Mouse (Mus musculus): ENCODE measurements at regions not wholly inside any gene's neighbourhood (a gene's known extent, or its start where the extent isn't known, plus 50 kb on each side); places are given as distances from the start of the nearest gene placed in this dataset.

DNA sequence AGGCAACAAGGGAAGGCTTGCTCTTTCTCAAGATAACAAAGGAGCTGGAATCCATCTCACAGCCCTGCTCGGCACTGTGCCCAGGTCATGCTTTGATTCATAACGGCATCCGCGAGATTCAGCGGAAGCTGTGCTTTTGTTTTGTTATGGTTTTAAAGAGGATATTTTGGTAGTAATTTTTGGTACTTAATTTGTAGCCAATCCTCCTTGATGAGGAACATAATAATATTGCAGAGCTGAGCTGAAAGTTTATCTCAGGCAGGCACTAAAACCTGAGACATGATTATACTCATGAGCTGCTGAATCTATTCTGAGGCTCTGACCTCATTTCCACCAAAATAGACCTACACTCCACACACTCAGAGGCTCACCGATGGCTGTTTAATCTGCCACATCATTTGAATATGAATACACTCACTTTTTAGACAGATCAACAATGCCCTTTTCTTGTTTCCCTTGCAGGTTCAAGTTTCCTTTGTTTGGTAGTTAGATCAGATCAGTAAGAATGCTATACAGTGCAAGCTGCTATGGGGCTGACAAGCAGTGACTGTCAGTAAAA lies 518.5 kb downstream of the Ptprc start:
- H3K27me3 ChIP-seq (ENCODE audit: control insufficient read depth in 1 of 2, insufficient read depth in 2 of 2, low read length in 2 of 2), result no peaks in the 10 kb centered on the region
- H3K9me3 ChIP-seq (replicated peaks; ENCODE audit: insufficient read depth, low read length), result no peaks in the 10 kb centered on the region
- H3K9ac ChIP-seq (ENCODE audit: control insufficient read depth, low read depth, low read length, poor library complexity, severe bottlenecking), result no peak overlapping the region
- no peak for DNase-seq (ENCODE audit: low read depth, low spot score)
- no peak for TF ChIP-seq POLR2AphosphoS5 (IDR thresholded peaks at IDR 0.05; ENCODE audit: borderline replicate concordance, low read depth, low read length)
- TF ChIP-seq RCOR1 (IDR thresholded peaks at IDR 0.05; ENCODE audit: low read depth, low read length), result no peak
- TF ChIP-seq ZC3H11A (IDR thresholded peaks at IDR 0.05; ENCODE audit: low read depth, low read length), result no peak
- no peak for TF ChIP-seq TBP (IDR thresholded peaks at IDR 0.05; ENCODE audit: low read depth, low read length)
- no peaks in the 10 kb centered on the region for H3K36me3 ChIP-seq (ENCODE audit: control insufficient read depth in 1 of 2, insufficient read depth in 2 of 2, low read length in 2 of 2)
- no peaks in the 10 kb centered on the region for H3K79me2 ChIP-seq (ENCODE audit: control insufficient read depth, insufficient read depth, low read length, poor library complexity)
- H3K4me1 ChIP-seq (ENCODE audit: control insufficient read depth in 1 of 2, insufficient read depth in 2 of 2, low read length in 2 of 2), result no peaks in the 10 kb centered on the region
- no peak overlapping the region for H3K4me3 ChIP-seq (ENCODE audit: control insufficient read depth in 1 of 2, insufficient read depth in 1 of 2, low read depth in 2 of 2, low read length in 2 of 2)
- no peak overlapping the region for H3K27ac ChIP-seq (ENCODE audit: control insufficient read depth, low read depth, low read length)

DNA sequence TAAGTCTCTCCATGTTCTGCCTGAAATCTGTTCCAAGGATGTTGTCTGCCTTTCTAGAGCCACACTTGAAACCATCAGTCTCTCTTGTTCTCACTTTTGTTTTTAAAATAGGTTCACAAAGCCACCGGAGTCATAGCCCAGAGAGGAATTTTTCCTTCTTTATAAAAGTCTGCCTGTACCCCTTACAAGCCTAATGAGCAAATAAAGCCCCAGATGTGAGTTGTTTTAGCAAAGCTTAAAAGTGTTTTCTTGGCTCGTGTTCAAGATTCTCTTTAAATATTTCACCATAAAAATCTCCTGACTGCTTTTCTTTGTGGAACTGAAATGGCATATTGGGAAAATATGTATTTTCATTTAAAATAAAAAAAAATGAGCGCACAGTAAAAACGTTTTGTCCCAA lies 521.3 kb downstream of the Ptprc start:
- no peaks in the 10 kb centered on the region for H3K4me1 ChIP-seq (ENCODE audit: control insufficient read depth in 1 of 2, insufficient read depth in 2 of 2, low read length in 2 of 2)
- DNase-seq (ENCODE audit: low read depth, low spot score), result no peak
- H3K4me3 ChIP-seq (ENCODE audit: control insufficient read depth in 1 of 2, insufficient read depth in 1 of 2, low read depth in 2 of 2, low read length in 2 of 2), result no peak overlapping the region
- no peak for TF ChIP-seq NELFE (IDR thresholded peaks at IDR 0.05; ENCODE audit: low read depth, low read length)
- no peak for TF ChIP-seq RAD21 (IDR thresholded peaks at IDR 0.05; ENCODE audit: low read depth, low read length)
- no peak for TF ChIP-seq ELF1 (IDR thresholded peaks at IDR 0.05; ENCODE audit: low read depth, low read length)
- no peaks in the 10 kb centered on the region for H3K79me2 ChIP-seq (ENCODE audit: control insufficient read depth, insufficient read depth, low read length, poor library complexity)
- H3K9ac ChIP-seq (ENCODE audit: control insufficient read depth, low read depth, low read length, poor library complexity, severe bottlenecking), result no peak overlapping the region
- H3K36me3 ChIP-seq (ENCODE audit: control insufficient read depth in 1 of 2, insufficient read depth in 2 of 2, low read length in 2 of 2), result no peaks in the 10 kb centered on the region
- H3K9me3 ChIP-seq (replicated peaks; ENCODE audit: insufficient read depth, low read length), result no peaks in the 10 kb centered on the region
- no peaks in the 10 kb centered on the region for H3K27me3 ChIP-seq (ENCODE audit: control insufficient read depth in 1 of 2, insufficient read depth in 2 of 2, low read length in 2 of 2)
- no peak overlapping the region for H3K27ac ChIP-seq (ENCODE audit: control insufficient read depth, low read depth, low read length)

DNA sequence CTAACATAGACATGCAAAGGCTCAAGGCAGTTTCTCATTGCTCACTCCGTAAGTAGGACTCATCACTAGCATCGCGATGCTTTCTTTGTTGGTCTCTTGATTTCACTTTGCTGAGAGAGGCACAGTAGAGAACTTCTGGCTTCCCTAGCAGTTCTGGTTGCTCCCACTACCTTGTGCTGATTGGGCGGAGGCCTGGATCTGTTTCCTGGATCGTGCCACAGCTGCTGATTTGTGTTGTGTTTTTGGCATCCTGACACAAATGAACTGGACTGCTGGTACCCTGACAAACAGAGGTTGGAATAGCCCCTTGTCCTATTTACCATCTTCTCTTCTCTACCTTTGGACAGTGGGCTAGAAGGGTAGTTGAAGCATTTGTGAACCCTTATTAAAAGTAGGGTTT lies 522.0 kb downstream of the Ptprc start:
- Histone ChIP-seq H3K9me3 (replicated peaks; ENCODE audit: insufficient read depth, low read length) (no peaks in the 10 kb centered on the region), H3K4me3 (ENCODE audit: control insufficient read depth in 1 of 2, insufficient read depth in 1 of 2, low read depth in 2 of 2, low read length in 2 of 2) (no peak overlapping the region), H3K36me3 (ENCODE audit: control insufficient read depth in 1 of 2, insufficient read depth in 2 of 2, low read length in 2 of 2) (no peaks in the 10 kb centered on the region), H3K27ac (ENCODE audit: control insufficient read depth, low read depth, low read length) (no peak overlapping the region), H3K4me1 (ENCODE audit: control insufficient read depth in 1 of 2, insufficient read depth in 2 of 2, low read length in 2 of 2) (no peaks in the 10 kb centered on the region), H3K9ac (ENCODE audit: control insufficient read depth, low read depth, low read length, poor library complexity, severe bottlenecking) (no peak overlapping the region), H3K27me3 (ENCODE audit: control insufficient read depth in 1 of 2, insufficient read depth in 2 of 2, low read length in 2 of 2) (no peaks in the 10 kb centered on the region), H3K79me2 (ENCODE audit: control insufficient read depth, insufficient read depth, low read length, poor library complexity) (no peaks in the 10 kb centered on the region)
- no peak for DNase-seq (ENCODE audit: low read depth, low spot score)
- TF ChIP-seq ETS1 (IDR thresholded peaks at IDR 0.05; ENCODE audit: low read depth, low read length), result no peak
- no peak for TF ChIP-seq GABPA (IDR thresholded peaks at IDR 0.05; ENCODE audit: low read depth, low read length)
- TF ChIP-seq RAD21 (IDR thresholded peaks at IDR 0.05; ENCODE audit: low read depth, low read length), result no peak
- TF ChIP-seq POLR2AphosphoS2 (IDR thresholded peaks at IDR 0.05; ENCODE audit: low read length), result no peak
- no peak for TF ChIP-seq CHD1 (IDR thresholded peaks at IDR 0.05; ENCODE audit: low read depth, low read length)
- TF ChIP-seq MYB (IDR thresholded peaks at IDR 0.05; ENCODE audit: low read depth, low read length), result no peak
- TF ChIP-seq JUND (IDR thresholded peaks at IDR 0.05; ENCODE audit: low read depth, low read length), result no peak
- TF ChIP-seq KAT2A (conservative IDR thresholded peaks at IDR 0.05; ENCODE audit: low read depth, low read length), result no peak
- TF ChIP-seq MAX (IDR thresholded peaks at IDR 0.05; ENCODE audit: low read length), result no peak
- no peak for TF ChIP-seq MAFK (IDR thresholded peaks at IDR 0.05; ENCODE audit: borderline replicate concordance, low read depth, low read length)
- no peak for TF ChIP-seq CTCF (IDR thresholded peaks at IDR 0.05 in 2 of 3, conservative IDR thresholded peaks at IDR 0.05 in 1 of 3; ENCODE audit: control insufficient read depth in 1 of 3, insufficient read depth in 1 of 3, low read depth in 2 of 3, low read length in 3 of 3, poor library complexity in 1 of 3, severe bottlenecking in 1 of 3)
- TF ChIP-seq USF1 (IDR thresholded peaks at IDR 0.05; ENCODE audit: low read depth, low read length), result no peak

Data from MEL (cell line).